Mouse (Mus musculus) cortical plate, adult 2 months (tissue): ENCODE results near the gene Slc2a5.

Source experiments
- CTCF ChIP-seq: fragments of 200-500 bp; IDR thresholded peaks from 2 replicates; pipeline ENCODE4 v1.5.1; 2011; ENCODE audit warnings: mild to moderate bottlenecking, control low read depth, low read length; ENCODE audit not compliant: insufficient read depth; ENCODE audit errors: extremely low read depth
- POLR2A ChIP-seq: fragments of 200-500 bp; IDR thresholded peaks from 2 replicates; pipeline ENCODE4 v1.6.1; 2011; ENCODE audit warnings: mild to moderate bottlenecking, low read length, control low read depth; ENCODE audit not compliant: insufficient read depth; ENCODE audit errors: extremely low read depth

DNA sequence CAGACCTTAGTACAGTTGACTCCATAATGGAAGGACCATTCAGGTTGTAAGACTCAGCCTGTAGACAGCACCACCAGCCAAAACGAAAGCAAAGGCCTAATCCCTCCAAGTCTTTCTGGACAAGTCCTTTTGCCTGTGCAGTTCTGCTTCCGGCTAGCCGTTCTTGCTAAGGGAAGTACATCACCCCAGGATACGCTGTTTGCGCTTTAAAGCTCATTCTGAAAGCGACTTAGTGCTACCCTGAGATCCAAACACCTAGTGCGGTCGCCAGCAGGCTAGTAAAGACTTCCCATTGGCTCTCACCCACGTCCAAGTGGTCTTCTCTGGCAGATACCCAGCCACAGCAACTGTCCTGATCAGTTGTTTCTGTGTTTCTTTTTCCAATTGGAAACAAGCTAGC, 8.7 kb upstream of the Slc2a5 start:
- TF ChIP-seq POLR2A, result no peak
- TF ChIP-seq CTCF, result no peak
